Mouse (Mus musculus): ENCODE results near the gene Slc6a17.

The Slc6a17 gene

DNA sequence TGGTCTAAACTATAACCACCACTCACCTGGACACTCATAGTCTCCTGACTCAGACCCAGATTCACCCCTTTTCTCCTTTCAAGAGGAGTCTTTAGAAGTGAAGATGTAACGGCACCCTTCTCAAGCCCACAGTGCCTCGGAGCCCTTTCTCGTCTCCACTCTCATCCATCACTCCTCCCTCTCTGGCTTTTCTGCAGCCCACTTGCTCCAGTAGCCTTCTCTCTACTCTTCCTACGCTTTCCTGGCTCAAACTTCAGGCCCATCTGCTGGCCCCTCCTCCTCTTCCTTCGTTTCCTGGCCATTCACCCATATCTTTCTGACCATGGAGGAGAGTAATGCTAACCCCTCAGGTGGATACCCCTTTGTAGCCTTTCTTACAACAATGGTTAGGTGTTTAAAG, 3.1 kb upstream of the Slc6a17 start:
- no peak for DNase-seq

DNA sequence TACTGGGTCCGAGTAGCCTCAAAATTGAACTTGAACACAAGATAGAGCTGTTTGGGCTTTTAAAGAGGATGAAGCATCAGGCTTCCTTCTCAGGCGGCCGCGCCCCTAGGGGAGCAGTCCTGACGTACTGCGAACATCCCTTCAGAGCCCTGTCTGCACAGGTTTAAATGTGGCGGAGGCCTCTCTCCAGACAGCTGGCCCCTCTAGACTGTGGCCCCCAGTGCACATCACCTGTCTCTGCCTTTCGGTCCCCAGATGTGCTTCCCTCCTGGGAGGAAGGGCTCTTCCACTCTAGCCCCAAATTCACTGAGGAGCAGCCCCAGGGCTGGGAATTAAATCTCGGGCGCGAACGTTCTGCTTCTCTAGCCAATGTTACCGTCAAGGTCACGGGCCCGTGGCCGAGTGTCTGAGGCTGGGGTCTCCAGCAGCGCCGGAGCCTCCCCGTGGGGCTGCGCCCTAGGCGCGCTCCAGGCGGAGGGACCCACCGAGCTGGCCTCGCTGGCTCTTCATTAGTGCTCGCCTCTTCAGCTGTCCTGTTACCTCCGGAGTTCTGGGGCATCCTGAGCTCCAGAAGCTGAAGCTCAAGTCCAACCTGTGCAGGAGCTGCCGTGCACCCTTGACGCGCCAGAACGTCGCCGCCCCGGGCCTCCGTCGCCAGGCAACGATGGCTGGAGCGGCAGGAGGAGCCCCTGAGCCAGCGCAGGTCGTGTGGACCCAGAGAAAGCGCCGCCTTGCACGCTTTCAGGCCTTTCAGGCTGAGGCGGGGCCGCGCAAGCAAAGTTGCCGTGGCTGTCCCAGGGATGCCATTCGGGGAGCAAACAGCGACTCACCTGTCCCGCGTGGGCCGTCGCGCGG, 815 bp downstream of the Slc6a17 start:
- no peak for DNase-seq

DNA sequence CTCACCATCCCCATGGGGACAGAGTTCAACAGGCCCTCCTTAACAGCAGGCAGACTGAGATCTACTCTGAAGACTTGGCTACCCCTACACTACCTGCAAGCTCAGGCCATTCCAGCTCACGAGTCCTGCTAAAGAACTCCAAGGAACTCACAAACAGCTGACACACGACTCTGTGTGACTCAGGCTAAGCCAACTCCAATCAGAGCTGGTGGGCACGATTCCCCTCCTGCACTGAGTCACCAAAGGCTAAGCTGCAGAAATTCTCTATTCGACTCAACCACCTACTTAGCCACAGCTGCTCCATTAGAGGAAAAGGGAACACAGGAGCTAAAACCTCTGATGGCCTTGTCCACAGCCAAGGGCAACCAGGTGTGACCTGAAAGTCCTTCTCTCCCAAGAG, 1.8 kb downstream of the Slc6a17 start:
- DNase-seq = no peak

DNA sequence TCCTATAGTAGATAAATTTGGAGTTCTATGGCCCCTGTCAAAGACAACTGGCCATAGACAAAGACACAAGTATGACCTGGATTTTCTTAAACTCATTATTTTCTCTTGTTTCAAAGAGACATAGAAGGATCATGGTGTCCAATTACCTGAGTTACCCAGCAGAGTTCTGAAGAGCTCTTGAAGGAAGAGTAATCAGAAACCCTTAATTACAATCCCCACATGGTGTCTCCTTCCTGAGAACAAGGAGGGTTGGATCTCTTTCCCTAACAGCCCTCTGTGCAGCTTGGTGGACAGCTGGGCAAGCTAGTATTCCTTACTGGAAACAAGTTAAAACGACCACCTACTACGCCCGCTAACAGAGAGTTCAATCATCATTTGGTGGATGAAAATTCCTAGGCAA, 6.4 kb downstream of the Slc6a17 start:
- DNase-seq = no peak

DNA sequence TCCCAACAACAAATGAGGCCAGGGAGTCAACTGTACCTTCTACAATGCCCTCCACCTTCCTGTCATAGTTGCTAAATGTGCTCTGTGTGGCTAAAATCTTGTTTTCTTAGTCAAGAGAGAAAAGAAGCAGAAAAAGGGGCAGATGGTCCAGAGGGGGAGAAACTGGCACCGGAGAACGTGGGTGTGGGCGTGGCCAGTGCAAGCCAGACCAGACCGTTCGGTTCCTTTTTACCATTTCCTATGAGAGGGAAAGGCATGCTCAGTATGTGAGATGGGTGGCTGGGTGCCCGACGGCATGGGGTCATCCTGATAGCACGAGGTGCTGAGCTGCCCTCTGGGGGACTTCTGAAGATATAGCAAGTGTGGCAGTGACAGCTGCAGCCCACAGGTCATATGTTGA, 9.1 kb downstream of the Slc6a17 start:
- DNase-seq = no peak

DNA sequence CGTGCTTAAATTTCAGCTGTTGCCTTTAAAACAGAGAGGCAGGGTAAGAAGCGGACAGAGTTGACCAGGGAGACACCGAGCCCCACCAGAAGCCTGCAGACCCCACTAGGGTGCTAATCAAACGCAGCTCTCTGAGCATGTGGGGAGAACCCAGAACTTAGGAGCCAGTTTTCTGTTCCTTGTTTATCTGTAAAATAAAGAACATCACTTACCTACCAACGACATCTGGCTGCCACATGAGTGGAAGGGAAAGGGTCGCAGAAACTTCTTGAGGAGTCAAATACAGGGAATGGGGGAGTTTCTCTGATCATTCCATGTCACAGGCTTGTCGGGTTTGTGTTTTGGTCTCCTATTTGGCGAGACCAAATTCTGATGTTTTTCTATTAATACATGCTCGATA, 9.9 kb downstream of the Slc6a17 start:
- DNase-seq = no peak

DNA sequence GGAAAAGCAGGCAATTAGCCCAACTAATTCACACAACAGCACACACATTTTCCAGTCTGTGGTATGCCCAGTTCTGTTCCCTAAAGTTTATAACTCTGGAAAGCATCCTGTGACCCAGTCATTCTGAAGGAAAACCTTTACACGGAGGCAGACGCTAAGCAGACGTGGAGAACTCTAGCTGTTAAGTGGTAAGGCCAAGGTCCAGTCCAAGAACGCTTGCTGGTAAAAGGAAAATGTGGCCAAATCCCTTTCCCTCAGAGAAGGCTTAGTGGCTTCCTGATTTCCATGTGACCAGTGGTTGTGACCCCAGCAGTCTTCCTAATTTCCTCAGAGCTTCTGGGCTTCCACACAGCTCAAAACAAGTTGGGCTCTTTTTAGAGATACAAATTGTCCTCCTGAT, 11.3 kb downstream of the Slc6a17 start:
- DNase-seq = no peak

DNA sequence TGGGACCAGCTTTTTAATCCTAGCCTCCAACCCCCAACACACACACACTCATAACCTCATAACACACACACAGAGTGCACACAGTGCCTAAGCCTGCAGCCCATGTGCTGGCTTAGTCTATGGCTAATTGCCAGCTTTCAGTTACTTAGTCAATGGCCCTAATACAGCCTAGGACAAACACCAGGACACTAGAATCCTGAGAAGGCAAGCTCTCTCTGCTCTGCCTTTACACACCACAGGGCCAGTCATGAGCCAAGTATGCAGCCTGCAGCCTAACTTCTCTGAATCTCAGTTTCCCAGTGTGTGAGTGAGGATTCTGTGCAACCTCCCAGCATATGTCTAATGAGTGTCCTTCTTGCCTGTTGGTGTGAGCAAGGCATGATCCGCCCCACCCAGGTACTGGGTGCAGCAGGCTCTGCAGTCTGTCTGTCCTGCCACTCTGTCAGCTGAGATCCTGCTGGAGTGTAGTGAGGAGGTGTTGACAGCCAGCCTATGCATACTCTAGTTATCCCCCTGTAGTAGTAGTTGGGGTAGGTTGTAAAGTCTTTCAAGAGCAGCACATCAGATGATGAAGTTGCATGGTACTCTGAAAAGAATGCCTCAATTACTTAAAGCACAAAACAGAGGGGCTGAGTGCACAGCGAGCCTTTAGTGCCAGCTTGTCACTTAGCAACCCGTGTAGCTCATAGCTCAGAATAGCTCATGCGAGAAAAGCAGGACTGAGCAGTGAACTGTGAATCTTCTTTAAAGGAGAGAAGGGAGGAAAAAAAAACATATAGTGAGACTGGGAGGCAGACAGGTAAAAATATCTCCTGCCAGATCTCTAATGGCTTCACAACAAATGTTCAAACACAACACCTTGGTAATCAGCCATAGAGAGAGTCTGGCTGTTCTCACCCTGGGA, 12.1 kb downstream of the Slc6a17 start:
- no peak for DNase-seq

DNA sequence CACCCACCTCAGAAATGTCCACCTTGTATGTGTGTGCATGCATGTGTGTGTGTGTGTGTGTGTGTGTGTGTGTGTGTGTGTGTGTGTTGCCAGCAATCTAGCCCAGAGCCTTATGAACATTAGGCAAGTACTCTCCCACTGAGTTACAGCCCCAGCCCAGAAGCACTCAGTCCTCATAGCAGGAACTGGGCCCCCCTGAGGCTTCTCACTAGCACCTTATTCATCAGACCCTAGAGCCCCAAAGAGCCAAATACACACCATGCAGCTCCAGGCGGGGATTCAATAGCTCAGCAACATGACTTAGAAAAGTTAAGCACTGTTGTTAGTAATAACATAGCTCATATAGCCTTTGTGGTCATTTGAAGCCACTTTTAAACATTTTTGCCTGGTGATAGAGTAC, 13.3 kb downstream of the Slc6a17 start:
- DNase-seq = no peak

DNA sequence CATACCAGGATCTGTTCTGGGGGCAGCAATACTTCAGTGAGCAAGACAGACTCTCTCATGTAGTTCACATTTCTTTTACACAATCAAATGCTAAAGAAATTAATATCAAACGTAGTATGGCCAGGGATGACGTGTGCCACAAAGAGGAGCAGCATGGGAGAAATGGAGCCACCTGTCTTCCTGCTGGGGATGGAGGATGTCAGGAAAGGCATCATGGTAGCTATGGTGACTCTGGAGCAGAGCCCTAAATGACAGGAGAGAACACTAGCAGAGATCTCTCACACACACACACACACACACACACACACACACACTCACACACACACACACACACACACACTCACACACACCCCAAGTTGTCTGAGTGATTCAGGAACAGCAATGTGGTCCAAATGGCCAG, 14.1 kb downstream of the Slc6a17 start:
- no peak for DNase-seq

DNA sequence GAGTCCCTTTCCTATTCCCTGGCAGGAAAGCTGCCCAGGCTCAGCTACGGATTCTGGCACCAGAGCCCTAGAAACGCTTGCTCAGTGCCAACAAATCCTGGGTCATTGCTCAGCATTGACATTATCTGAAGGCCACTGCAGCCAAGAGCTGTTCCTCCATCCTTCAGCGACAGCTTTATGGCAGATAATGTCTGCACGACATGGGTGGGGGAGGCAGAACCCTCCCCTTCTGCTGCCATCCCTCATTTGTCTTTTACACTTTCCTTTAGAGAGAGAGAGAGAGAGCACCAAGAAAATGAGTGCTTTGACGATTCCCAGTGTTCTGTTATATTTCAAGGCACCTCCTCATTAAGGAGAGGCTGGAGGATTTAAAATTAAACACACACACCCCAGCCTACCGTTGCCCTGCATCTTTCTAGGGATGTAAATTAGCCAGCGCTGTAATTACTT, 16.1 kb downstream of the Slc6a17 start:
- no peak for DNase-seq

DNA sequence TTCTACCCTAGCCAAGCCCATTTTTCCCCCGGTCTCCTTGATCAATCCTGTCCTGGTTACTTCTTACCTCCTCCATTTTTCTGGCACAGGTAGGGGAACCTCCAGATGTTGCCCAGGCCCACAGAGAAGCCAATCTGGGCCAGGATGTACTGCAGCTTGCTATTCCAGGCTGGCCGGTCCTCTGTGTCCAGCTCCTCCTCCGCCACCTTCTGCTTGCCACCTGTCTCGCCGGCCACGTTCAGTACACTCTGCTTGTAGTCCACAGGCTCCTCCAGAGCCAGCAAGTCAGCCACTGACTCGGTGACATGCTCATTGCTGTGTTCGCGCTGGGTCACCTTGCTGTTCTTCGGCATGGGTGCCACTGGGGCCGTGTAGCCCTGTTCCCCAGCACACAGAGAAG, 17.5 kb downstream of the Slc6a17 start:
- no peak for DNase-seq

DNA sequence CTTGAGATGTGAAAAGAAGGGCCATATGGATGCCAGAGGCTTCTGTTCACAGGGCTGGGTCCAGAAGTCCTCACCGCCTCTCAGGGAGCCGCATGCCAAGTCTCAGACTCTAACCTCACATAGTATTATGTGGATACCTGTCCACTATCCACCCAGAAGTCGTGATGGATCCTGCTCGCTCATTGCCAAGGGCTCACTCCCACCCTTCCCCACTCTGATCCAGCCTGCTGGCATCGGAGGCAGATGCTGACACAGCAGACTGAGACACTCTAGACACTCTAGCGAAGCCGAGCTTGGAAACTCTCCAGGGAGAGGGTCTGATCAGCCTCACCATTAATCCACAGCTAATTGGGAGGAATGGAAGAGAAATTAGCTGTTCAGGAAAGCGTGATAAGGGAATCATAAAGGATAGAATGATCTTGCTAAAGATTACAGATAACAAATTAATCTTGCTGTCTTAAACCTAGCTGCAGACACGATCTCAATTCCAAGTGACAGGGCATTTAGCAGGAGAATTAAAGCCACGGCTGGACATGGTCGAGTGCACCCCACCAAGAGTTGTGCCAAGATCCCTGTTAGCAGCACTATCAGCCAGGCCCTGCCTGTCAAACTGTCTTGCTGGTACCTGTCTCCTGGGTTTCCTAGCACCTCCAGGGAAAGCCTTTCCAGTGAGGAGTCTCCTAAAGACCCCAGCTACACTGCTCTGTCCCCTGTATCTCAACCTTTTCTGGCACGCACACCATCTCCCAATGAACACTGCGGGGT, 21.6 kb downstream of the Slc6a17 start:
- no peak for DNase-seq

DNA sequence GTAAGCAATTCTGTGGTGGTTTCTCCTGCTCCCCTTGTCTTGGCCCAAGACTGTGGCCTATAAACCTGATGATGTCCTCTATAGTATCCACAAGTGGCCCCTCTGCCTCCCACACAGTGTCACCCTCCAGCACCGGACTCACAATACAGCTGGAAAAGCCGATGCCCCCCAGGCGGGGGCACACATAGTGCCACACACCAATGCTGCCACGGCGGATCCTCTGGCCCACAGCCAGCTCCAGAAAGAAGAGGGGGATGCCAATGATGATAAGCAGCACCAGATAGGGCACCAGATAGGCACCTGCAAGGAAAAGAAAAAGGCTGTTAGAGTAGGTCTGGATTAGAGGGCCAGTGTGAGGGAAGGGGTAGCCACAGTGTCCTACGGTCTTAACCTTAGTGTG, 22.3 kb downstream of the Slc6a17 start:
- DNase-seq = no peak

DNA sequence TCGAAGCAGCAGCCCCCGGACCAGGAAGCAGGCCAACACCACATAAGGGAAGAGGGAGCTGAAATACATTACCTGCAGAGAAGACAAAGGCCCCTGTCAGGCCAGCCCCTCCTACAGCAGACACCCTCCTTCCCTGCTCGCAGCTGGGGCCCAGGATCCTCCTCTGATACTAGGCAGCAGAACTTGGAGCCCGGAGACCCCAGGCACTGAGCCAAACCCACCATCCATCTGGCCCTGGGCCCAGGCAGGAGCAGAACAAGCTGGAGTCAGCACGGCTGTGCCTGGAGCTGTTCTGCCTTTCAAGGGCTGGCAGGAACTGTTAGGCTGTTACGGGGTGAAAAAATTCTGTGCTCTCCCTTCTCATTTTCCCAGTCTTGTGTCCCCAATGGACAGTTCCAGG, 26.4 kb downstream of the Slc6a17 start:
- no peak for DNase-seq

DNA sequence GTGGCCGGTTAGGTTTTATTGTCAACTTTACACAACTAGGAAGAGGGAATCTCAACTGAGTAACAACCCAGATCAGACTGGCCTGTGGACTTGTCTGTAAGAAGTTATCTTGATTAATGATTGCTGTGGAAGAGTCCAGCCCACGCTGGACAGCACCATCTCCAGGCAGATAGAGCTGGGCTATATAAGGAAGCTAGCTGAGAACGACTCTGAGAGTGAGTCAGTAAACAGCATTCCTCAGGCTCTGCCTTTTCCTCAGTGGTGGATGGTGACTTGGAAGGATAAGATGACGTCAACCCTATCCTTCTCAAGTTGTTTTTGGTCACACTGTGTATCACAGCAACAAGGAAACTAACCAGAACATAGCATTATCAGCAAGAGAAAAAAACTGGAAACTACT, 29.2 kb downstream of the Slc6a17 start:
- no peak for DNase-seq

DNA sequence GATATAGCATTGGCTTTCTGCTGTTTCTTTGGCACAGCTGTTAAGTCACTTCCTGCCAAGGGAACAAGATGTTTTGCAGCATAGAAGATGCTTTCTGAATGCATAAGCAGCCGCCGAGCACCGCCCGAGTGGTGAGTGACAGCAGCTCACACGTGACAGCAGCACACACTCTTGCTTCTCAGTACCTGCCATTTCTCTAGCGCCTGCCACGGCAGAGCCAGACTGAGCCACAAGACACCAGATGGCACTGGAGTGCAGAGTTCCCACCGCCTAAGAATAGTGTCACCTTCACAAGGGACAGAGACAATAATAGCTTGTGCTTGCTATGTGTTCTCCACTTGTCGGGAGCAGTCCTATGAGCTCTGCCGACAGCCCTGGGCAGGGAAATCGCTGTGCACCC, 34.5 kb downstream of the Slc6a17 start:
- DNase-seq = no peak

DNA sequence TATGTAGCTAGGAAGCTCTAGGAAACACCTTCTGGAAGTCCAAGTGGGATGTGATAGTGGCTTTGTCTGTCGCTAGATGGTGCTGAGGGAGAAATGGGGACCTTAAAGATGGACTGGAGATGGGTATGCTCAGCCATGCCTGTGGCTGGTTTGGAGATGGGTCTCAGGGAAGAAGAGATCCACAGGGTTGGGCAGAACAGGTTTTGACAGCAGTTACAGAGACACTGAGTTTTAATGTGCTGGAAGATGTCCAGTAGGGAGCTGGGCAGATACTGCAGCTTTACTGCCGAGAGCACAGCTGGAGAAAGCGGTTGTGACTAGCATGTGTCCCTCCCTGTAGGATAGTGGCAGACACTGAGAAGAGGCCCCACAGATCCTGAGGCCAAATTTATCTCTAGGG, 37.2 kb downstream of the Slc6a17 start:
- no peak for DNase-seq

DNA sequence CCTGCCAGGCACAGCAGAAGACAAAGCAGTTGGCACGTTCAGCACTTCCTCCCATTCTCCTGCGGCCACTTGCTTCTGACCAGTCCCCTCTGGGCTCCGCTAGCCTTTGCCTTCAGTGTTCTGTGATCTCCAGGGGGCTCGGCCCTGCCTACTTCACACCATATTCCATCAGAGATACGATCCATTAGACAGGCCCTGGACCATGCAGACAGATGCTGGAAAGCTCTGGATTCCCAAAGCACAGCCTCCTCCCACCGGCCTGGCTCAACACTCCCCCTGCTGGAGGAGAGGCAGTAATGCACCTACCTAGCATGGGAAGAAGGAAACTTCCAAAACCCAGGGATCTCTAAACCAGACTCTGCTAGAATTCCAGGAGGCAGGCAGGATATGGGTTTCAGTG, 45.6 kb downstream of the Slc6a17 start:
- peak in 1 of 2 experiments; percentile 12 for DNase-seq

DNA sequence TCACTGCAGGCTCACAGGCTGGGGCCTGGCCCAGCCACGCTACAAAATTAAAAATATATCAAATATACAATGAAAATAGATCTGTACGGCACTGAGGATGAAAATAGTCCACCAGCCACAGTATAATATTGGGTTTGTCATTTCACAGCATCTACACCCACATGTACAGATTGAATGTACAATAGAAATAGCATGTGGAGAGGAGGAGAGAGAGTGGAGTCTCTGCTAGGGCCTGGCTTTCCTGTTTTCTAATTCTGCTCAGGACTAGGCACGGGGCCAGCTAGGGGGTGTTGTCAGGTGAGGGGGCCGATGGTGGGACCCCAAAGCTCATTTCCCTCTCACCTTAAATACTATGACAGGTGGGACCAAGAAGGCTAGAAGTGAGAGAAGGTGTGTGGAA, 48.8 kb downstream of the Slc6a17 start:
- no peak for DNase-seq

DNA sequence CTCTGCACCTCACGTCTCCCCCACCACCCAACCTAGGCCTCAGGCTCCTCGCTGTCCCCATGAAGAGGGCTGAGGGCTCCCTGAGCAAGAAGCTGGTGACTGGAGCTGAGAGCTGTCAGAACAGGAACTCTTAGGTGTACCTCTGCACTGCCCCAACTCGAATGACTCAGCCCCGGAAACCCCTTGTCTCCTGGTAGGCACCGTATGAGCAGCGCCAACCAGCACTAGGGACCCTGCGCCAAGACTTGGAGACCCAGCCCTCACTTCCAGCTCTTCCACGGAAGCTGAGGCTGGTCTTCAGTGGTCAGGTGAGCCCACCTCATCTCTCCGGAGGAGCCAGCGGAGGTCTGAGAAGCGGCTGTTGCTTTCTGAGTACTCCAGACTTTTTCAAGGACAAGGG, 49.7 kb downstream of the Slc6a17 start:
- no peak for DNase-seq

DNA sequence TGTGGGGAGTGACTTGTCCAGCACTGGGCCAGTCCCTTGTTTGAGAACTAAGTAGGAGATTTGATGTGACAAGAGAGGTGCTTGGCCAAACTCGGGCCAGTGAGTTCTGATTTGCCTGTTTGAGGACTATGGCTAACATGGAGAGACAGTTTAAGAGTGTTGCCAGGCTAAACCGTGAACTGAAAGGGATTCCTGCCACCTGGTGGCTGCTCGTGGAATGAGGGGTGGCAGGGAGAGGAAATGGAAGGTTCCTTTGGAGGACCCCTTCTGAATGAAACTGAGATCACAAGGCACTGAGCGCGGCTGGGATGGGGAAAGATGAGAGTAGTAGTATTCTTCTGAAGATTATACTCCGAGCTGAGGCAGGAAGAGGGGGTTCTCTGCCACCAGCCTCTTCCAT, 51.2 kb downstream of the Slc6a17 start:
- peak; percentile 42 to 53 for DNase-seq

DNA sequence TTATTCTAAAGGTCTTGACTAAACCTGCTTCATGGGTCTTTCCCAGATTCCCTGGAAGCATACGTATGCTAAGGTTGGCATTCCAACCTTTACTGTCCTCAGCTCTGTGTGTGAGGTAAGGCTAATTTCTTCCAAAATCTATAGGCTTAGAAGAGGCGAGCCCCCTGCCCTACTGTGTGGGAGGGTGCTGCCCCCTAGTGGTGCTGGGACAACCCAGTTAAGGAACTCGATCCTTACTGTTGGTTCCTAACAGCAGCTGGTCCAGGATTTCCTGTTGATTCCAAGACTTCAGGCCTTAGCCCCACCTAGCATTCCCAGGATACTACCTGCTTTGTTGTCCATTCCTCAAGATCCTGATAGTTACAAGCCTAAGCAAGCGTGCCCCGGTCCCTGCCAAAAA, 55.7 kb downstream of the Slc6a17 start:
- DNase-seq = peak; percentile 21 to 33
